Mouse (Mus musculus) cerebellum, adult 11 months (tissue): ENCODE measurements around the gene Dhdh.
A peak's percentile ranks its signal among the peaks of the same experiment; 100 is the strongest.
"Not testable (repeated sequence)": the region's sequence is repeated elsewhere in the genome, so short reads cannot be mapped to it uniquely, and the experiment has no call there.

Experiments
- DNase-seq: peaks from one replicate; pipeline ENCODE4 v3.0.0; 2022

The Dhdh gene

DNA sequence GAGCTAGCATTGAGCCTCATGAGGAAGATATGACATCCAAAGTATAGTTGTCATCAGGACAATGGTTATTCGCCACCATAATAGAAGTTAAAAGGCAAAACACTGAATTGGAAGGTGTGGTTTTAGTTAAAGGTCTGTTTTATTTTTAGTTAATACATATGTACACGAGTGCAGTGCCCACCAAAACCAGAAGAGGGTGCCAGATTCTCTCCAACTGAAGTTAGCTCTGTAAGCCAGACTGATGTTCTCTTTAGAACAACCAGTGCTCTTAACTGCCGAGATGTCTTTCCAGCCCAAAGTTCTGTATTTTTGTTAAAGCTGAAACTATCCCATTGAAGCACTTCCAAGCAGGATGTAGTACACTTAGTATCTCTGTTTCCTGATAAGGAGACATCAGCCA is 17.7 kb downstream of the Dhdh start:
- DNase-seq: no peak

DNA sequence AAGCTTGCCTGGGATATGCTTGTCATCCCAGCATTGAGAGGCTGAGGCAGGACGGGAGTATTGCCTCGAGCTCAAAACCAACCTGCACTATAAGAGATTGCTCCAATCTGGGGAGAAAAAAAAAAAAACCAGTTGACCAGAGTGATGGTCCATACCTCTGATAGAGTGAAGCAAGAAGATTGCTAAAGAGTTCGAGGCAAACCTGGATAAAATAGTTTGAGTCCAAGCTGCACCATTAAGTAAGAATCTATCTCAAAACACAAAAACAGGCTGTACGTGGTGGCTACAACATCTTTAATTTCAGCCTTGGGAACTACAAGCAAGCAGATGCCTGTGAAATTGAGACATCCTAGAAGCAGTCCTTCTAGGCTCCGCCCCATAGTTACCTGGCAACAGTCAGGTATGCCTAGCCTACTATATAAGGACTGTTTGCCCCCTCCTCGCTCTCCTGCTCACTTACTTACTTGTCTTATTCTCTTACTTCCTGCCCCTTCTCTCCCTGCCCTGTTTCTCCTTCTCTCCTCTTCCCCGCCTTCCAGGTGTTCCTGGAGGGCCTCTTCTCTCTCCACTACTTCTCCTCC is 21.4 kb downstream of the Dhdh start:
- DNase-seq: no peak

DNA sequence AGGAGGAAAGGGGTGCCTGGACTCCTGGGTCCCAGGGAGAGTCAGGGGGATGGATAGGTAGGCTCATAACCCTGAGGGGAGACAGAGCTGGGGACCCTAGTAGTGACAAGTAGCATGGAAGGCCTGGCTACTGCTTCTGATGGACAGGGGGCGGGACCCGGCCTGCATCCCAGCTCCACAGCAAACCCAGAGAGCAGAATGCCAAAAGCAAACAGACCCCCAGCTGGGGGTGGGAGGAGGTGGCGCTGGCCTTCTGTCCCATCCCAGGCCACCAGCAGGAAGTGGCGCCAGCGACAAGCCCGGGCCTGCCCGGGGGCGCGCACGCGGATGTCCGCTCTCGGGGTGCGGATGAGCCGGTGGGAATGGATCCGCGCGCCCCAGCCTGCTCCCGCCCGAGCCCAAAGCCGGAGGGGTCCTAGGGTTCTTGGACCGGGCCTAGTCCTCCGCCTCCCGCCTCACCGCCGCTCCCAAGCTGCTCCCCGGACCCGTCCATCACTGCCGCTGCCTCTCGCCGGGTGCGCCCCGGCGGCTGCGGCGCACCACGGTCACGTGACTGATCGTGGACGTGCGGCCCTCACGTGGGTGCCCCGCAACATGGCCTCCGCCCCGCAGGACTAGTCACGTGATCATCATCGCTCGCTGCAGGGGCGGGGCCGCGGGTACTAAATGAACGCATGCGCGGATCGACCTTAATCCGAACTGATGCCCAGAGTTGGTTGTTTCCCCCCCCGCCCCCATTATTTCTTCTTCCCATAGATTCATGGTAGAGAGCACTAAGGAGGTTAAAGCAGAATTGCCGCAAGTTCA is 22.1 kb downstream of the Dhdh start, which contains the start of gene Bax:
Gene Bax, minus strand, starts transcription at position 616 of the 807 bp plus-strand sequence.
- DNase-seq: peak; percentile 98

DNA sequence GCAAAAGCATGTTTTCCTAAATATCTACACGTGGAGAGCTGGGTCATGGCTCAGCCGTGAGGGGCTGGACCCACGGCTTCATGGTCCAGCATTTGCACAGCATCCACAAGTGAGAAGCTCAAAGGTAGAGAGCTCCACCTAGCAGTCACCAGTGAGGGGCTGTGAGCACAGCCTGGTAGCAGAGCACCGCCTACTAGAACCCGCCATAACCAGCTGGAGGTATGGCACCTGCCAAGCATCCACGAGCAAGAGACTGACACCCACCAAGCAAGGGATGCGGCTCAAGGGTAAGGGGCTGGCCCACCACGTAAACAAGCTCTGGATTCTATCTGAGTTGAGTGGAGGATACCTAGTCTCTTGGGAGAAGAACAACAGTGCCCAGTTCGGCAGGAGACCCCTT is 23.1 kb downstream of the Dhdh start:
- DNase-seq: no peak

DNA sequence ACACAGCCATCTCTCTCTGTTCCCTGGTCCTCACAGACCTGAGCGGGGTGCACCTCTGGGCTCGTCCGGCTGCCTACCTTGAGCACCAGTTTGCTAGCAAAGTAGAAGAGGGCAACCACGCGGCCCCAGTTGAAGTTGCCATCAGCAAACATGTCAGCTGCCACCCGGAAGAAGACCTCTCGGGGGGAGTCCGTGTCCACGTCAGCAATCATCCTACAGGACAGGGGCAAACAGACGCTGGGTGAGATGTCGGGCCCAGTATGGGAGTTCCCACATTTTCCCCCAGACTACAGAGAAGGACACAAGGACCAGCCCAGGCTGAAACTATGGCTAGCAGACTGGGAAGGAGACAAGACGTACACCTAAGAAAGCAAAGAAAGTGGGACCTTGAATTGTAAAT is 23.5 kb downstream of the Dhdh start:
- no peak for DNase-seq

DNA sequence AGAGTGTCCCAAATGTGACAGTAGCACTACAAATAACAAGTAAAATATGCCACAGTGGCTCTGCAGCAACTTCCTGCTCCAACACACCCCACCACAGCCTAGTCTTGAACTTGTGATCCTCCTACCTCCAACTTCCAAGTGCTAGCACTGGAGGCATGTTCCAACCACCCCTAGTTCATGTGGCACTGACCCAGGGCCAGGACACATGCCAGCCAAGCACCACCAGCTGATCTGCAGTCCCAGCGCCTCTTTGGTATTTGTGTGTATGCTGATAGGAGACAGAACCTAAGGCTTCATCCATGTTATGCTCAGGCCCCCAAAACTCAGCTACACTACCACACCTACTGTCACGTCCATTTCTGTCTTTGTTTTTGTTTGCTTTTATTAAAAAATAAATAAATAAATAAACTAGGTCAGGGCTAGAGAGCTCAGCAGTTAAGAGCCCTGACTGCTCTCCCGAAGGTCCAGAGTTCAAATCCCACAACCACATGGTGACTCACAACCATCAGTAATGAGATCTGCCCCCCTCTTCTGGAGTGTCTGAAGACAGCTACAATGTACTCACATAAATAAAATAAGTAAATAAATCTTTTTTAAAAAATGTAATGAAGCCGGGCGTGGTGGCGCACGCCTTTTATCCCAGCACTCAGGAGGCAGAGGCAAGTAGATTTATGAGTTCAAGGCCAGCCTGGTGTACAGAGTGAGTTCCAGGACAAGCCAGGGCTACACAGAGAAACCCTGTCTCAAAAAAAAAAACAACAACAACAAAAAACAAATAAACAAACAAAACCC is 24.4 kb downstream of the Dhdh start:
- no peak for DNase-seq

DNA sequence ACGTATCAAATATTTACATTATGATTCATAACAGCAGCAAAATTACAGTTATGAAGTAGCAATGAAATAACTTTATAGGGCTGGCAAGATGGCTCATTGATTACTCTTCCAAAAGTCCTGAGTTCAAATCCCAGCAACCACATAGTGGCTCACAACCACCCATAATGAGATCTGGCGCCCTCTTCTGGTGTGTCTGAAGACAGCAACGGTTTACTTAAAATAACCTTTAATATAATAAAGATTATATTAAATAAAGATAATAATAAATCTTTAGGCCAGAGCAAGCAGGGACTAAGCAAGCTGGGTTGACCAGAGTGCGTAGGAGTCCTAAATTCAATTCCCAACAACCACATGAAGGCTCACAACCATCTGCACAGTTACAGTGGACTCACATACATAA is 25.7 kb downstream of the Dhdh start:
- DNase-seq: not testable (repeated sequence)

DNA sequence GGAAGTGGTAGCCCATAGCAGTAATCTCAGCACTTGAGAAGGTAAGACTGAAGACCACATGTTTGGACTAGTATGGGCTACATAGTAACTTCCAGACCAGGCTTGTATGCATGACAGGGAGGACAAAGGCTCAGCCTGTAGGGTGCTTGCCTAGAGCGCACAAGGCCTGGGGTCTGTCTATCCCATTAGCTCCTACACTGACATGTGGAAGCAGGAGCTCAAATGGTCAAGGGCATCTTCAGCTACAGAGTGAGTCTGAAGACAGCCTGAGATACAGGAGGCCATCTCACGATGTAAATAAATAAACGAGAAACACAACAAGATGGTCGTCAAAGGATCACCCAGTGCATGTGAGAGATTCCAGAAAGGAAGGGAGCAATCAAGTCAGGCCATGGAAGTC is 26.3 kb downstream of the Dhdh start:
- no peak for DNase-seq

DNA sequence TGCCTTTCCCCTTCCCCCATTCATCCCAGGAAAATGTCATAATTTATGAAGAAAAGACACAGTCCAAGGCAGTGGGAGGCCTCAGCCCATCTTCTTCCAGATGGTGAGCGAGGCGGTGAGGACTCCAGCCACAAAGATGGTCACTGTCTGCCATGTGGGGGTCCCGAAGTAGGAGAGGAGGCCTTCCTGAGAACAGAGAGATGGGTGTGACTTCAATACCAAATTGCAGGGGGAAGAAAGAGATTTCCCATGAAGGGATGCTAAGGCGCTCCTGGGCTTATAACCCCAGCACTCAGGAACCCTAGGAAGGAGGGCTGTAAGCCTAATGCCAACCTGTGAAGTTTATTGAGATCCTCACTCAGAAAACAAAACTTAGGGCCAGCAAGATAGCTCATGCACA is 26.8 kb downstream of the Dhdh start:
- DNase-seq: no peak

DNA sequence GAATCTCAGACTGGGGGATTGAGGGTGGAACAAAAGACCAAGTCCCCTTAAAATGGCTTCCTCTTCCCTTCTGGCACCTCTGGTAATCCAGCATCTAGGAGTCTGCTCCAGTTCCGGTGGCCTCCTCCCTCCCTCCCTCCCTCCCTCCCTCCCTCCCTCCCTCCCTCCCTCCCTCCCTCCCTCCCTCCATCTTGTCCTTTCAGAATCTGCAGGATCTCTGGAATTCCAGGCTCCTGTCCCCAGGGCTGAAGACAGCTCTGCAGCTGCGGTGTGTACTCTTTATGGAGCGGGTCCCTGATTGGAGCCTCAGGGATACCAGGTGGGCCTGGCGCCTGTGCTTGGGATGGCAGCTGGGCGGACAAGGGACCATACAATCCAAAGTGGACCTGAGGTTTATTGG is 27.3 kb downstream of the Dhdh start:
- DNase-seq: no peak

DNA sequence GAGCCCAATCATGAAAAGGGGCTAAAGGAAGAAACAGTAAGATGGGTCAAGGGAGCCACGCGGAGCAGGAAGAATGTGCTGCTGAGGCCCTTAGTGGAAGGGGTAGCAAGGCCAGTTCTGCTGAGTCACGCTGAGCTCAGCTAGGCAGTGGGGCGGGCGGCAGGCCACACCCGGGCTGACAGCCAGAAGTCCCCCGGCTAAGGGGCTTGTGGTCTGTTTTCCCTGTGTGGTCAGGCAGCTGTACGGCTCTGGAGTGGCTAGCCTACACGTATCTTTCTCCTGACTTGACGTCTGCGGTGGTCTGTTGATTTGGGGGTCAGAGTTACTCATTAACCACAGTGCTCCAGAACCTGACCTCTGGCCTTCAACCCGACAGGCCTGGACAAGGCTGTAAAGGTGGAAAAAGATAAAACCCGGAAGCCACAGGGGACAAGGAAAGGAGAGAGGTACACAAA is 27.7 kb downstream of the Dhdh start:
- DNase-seq: no peak

DNA sequence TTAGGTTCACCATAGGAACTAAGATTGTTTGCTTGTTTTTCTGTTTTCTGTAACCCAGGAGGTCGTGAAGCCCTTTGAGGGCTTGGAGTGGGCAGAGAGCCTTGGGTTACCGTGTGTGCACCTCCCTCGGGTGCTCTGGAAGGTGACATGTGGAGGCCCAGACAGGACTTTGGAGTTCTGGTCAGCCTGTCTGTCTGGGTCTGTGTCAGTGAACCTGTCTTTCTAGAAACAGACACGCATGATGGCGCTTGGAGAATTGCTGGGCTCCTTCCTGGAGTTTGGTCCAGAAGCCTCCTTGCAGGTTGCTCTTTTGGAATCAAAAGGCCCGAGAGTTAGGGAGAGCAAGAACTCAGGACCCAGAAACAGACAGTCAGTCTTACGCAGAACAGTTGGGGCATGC is 28.2 kb downstream of the Dhdh start:
- DNase-seq: no peak

DNA sequence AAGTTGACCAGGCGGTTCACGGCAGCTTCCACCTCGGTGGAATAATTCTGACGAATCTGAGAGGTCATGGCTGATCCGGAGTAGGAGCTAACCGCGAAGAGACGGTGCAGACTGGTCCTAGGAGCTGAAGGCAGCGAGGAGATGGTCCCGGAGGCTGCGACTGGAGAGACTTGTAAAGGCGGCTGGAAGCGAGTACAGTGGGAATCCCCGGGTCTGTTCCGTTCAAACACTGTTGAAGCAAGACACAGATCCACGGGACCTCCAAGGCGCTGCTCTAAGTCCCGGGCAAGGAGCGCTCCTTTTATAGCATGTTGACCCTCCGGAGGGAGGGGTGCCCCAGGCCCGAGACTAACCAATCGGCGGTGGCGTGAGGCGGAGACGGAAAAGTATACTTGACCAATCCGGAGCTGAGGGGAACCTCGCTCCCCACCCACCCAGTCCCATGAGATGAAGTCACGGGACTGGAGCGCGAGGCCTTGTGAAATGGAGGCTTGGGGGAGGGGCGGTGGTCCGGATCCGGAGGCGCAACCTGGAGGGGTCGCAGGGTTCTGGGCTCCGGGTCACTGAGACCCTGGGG is 29.0 kb downstream of the Dhdh start, which contains the start of gene Ftl1:
Gene Ftl1, minus strand, starts transcription at position 321 of the 577 bp plus-strand sequence.
- DNase-seq: peak; percentile 95

DNA sequence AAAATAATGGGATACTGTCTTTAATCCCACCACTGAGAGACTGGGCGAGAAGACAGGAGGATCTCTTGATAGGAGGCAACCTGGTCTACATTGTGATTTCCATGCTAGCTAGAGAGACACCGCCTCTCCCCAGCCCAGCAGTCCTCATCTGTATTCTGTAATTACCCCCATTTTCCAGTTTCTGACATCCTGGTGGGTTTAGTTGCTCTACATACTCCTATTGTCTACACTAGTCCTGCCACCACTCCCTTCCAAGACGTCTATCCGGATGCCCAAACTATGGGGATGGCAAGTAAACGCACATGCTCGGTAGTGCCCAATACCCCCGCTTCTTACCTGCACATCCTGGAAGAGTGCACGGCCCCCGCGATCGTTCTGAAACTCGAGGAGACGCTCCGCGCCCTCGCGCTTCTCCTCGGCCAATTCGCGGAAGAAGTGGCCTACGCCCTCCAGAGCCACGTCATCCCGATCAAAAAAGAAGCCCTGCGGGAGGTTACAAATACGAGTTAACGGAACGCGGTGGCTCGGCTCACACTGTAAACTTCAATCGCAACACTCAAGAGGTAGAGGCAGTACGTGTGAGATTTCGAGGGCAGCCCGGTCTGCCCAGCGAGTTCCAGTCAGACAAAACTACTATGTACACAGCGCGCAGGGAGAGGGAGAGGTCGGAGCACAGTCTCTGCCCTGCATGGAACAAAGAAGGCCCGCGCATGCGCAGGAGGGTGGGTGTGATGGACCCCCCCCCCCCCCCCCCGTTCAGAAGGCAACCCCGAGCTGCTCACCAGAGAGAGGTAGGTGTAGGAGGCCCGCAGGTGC is 29.6 kb downstream of the Dhdh start:
- peak; percentile 77 for DNase-seq

DNA sequence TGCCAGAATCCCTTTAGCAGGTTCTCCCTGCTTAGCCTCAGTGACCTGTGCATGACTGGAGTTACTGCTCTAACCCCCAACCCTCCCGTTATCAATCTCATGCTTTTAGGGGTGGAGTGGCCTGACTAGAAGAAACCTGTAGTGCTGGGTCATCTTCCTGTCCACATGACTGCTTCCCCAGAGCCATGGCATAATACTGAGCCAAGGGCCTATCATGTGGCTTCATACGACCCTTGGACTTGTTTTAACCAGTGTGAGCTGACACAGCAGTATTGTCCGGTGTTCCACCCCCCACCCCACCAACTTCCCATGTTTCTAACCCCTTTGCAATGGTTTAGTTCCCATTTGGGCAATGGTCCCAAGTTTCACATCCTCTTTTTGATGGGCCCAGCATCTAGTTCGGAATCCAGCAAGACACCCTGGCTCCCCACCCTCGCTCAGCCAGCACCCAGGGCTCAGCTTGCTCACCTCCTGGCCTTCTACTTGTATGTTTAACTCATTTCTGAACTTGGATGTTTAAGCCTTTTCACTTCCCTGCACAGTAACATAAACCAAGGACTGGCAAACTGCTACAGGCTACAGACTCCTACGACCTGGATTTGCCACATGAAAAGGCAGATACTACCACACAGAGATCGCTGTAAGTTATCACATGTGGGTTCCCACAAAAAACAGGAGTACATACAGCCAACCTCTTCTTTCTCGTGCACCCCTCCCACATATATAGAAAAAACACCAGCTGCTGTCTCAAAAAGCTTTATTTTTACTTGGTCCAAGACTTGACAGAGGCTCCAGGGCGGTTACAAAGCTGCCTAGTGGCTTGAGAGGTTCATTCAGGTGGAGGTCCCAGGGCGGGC is 31.2 kb downstream of the Dhdh start:
- no peak for DNase-seq

DNA sequence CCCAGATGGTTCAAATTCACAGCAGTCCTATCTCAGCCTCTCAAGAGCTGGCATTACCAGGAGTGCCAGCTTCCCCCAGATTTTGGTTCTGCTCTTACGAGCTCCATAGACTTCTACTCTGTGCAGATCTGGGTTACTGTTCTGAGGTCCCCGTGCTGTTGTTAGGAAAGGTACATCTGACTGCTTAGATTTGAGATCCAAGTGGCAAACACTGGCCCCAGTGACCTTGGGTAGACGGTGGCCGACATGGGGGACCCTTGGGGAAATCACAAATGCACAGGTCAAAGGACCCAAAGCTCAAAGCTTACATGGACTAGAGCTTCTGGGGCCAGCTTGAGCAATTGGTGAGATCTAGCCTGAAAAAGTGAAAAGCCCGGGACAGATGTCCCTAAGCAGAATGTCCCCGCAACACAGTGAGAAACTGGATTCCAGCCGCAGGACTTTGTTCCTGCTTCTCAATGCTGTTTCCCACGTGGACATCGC is 31.8 kb downstream of the Dhdh start:
- DNase-seq: no peak

DNA sequence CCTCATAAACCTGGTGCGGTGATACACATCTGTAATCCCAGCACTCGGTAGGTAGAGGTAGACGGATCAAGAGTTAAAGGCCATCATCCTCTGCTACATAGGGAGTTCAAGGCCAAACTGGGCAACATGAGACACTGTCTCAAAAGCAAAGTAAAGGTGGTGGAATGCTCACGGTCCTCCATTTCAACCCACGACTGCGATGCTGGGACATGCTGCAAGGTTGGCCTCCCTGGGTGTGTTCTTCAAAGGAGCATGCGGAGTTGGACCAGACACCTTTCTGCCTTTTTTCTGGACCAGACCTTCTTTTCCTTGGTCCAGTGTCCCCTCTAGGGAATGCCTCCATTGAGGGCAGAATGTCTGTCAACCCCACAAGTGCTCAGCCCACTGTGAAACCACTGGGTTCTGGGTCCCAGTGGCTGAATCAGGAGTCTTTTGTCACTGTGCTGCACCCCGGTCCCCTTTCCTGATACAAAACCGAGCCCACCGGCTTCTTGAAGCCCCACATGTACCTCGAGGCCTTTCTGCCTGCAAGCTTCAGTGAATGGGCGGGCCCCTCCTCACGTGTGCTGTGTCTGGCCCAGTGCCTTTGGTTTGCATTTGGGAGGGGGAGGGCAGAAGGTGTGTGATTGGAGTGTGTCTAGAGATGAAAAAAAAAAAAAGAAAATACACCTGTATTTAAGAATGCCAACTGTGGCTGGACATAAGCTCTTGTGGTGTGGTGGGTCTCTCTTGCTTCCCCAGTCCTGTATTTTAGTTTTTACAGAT is 32.5 kb downstream of the Dhdh start:
- no peak for DNase-seq

DNA sequence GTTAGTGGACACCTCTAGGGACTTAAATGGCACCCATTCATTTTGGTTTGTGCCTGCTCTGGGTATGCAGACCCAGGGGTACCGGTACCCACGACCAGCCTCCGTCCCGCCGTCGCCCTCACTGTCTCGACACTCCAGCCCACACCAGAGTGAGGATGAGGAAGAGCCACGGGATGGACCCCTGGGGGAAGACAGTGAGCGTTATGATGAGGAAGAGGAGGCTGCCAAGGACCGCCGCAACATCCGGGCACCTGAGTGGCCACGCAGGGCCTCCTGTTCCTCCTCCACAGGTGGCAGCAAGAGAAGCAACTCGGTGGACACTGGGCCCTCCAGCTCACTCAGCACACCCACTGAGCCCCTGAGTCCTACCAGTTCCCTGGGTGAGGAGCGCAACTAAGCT is 33.6 kb downstream of the Dhdh start:
- DNase-seq: no peak

DNA sequence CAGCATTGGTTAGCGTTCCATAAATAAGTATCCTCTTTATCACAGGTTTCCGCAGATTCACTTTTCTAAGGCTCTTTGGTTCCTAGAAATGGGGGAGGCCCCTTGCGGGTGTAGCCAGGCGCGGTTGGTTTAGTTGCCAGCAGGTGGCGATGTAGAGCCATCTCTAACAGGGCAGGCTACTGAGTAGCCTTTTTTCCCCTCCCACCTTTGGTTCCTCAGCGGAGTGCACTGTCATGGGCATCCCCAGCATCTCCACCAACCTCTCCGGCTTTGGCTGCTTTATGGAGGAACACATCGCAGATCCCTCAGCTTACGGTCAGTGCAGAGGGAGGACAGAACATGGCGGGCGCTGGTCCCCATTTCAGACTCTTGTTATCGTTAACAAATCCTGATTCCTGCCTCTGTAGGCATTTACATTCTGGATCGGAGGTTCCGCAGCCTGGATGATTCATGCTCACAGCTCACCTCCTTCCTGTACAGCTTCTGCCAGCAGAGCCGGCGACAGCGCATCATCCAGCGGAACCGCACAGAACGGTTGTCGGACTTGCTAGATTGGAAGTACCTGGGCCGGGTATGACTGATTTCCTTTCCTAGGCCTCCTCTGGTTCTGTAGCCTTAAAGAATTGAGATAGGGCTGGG is 37.1 kb downstream of the Dhdh start:
- DNase-seq: peak; percentile 80

DNA sequence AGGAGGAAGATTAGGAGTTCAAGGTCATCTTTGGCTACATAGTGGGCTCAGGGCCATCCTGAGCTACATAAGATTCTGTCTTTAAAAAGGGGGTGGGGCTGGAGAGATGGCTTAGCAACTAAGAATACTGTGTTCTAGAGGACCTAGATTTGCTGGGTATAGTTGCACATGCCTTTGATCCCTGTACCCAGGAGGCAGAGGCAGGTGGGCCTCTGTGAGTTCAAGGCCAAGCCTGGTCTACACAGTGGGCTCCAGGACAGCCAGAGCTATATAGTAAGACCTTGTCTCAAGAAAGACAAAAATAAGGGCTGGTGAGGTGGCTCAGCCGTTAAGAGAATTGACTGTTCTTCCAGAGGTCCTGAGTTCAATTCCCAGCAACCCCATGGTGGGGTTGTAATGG is 38.6 kb downstream of the Dhdh start:
- no peak for DNase-seq
